Mouse (Mus musculus): ENCODE results near the gene Il34. TPM values are rescaled to one million over a fixed set of nuclear protein-coding genes. Genes with fewer than 3 reads are reported as not detected.

Il34 gene
- polyA plus RNA-seq, 1 experiment = 2.0 TPM

DNA sequence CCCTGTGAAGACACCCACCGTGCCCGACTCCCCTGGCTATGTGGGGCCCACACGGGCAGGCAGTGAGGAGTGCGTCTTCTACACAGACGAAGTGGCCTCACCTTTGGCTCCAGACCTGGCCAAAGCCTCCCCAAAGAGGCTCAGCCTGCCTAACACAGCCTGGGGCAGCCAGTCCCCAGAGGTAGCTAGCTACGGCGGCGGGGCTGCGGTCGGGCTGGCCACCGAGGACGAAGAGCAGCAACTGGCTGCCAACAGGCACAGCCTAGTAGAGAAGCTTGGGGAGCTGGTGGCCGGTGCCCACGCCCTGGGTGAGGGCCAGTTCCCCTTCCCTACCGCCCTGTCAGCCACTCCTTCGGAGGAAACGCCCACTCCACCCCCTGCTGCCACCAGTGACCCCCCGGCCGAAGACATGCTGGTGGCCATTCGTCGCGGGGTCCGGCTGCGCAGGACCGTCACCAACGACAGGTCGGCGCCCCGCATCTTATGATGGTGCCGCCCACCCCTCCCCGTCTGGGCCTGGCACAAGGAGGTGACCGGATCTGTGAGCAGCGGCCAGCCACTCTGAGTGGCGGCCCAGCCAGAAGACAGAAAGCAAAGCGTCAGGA is 67.0 kb downstream of the Il34 start:
- TF ChIP-seq POLR2A (IDR thresholded peaks at IDR 0.05; ENCODE audit: control insufficient read depth, low read depth, low read length) (no peak), CTCF (IDR thresholded peaks at IDR 0.05; ENCODE audit: control insufficient read depth, insufficient read depth, insufficient replicate concordance, low read depth, low read length) (no peak)
- H3K36me3 ChIP-seq (ENCODE audit: control insufficient read depth, insufficient read depth, low read length) = no peaks in the 10 kb centered on the region
- no peak overlapping the region for H3K4me3 ChIP-seq (ENCODE audit: control insufficient read depth, low read depth, low read length)
- no peaks in the 10 kb centered on the region for H3K27me3 ChIP-seq (ENCODE audit: control insufficient read depth, insufficient read depth, low read length)
- H3K27ac ChIP-seq (ENCODE audit: control insufficient read depth, insufficient read depth, low read depth, low read length) = no peak overlapping the region
- H3K4me1 ChIP-seq (ENCODE audit: control insufficient read depth, insufficient read depth, low read length) = no peaks in the 10 kb centered on the region; the same call in 1 of the 2 replicates

DNA sequence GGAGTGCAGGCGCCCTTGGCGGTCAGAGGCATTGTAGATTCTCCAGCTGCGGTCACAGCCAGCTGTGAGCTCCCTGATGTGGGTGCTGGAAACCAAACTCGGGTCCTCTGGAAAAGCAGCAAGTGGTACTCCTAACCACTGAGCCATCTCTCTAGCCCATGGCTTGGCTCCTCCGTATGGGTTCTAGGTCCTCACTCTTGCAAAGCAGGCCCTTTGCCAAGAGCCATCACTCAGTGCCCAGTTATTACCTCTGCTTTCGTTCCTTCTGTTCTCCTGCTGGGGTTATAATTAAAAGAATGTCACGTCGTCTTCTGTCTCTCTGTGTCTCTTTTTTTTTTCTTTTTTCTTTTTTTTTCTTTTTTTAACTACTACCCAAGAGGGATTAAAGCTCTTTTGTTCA is 72.7 kb downstream of the Il34 start:
- H3K27ac ChIP-seq (ENCODE audit: control insufficient read depth, insufficient read depth, low read depth, low read length) = no peak overlapping the region
- H3K4me1 ChIP-seq (ENCODE audit: control insufficient read depth, insufficient read depth, low read length) = no peaks in the 10 kb centered on the region; the same call in 1 of the 2 replicates
- no peak overlapping the region for H3K4me3 ChIP-seq (ENCODE audit: control insufficient read depth, low read depth, low read length)
- no peaks in the 10 kb centered on the region for H3K27me3 ChIP-seq (ENCODE audit: control insufficient read depth, insufficient read depth, low read length)
- no peaks in the 10 kb centered on the region for H3K36me3 ChIP-seq (ENCODE audit: control insufficient read depth, insufficient read depth, low read length)
- TF ChIP-seq CTCF (IDR thresholded peaks at IDR 0.05; ENCODE audit: control insufficient read depth, insufficient read depth, insufficient replicate concordance, low read depth, low read length) = no peak
- TF ChIP-seq POLR2A (IDR thresholded peaks at IDR 0.05; ENCODE audit: control insufficient read depth, low read depth, low read length) = no peak

DNA sequence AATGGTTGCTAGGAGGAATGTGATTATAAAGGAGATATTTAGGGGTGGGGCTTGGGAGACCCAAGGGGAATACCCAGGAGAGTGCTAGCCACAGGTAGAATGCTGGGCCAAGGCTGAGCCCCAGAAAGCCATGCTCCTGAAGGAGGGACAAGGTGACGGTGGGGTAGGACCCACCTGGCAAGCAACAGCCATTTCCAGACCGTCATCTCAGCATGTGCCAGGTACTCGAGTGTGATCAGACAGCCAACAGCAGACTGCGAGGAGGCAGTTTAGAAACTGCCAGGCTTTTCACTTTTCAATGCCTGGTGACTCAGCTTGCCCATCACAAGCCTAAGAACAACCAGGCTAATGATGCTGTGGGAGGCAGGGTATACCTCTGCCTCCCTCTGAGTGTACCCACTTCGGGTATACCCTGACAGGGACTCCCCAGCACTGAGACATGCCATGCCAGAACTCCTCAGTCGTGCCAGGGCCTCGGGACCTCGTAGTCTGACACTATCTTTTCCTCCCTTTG is 74.3 kb downstream of the Il34 start:
- Histone ChIP-seq H3K27me3 (ENCODE audit: control insufficient read depth, insufficient read depth, low read length) (no peaks in the 10 kb centered on the region), H3K36me3 (ENCODE audit: control insufficient read depth, insufficient read depth, low read length) (no peaks in the 10 kb centered on the region), H3K27ac (ENCODE audit: control insufficient read depth, insufficient read depth, low read depth, low read length) (no peak overlapping the region), H3K4me3 (ENCODE audit: control insufficient read depth, low read depth, low read length) (no peak overlapping the region), H3K4me1 (ENCODE audit: control insufficient read depth, insufficient read depth, low read length) (peaks cover 8% of the 10 kb centered on the region)
- no peak for TF ChIP-seq CTCF (IDR thresholded peaks at IDR 0.05; ENCODE audit: control insufficient read depth, insufficient read depth, insufficient replicate concordance, low read depth, low read length)
- no peak for TF ChIP-seq POLR2A (IDR thresholded peaks at IDR 0.05; ENCODE audit: control insufficient read depth, low read depth, low read length)

DNA sequence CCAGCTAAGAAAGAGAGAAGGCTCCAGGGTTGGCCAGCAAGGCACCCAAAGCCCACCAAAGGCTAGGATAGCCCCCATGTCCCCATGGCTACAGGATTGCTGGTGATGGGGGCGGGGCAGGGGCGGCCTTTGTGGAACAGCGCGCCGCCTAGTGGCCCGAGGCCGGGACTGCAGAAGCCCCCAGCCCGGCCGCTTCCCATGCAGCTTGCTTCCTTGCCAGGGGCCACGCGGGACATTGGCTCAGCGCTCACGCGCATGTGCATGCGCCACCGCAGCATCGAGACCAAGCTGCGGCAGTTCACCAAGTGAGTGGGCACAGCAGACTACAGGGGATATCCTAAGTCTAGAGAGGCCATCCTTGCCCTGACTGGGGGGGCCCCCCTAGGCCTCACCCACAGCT is 78.8 kb downstream of the Il34 start:
- Histone ChIP-seq H3K27me3 (ENCODE audit: control insufficient read depth, insufficient read depth, low read length) (no peaks in the 10 kb centered on the region), H3K27ac (ENCODE audit: control insufficient read depth, insufficient read depth, low read depth, low read length) (no peak overlapping the region), H3K4me3 (ENCODE audit: control insufficient read depth, low read depth, low read length) (peak overlapping the region; percentile 21; the same call in 1 of the 2 replicates), H3K4me1 (ENCODE audit: control insufficient read depth, insufficient read depth, low read length) (peaks cover 10% of the 10 kb centered on the region), H3K36me3 (ENCODE audit: control insufficient read depth, insufficient read depth, low read length) (no peaks in the 10 kb centered on the region)
- TF ChIP-seq POLR2A (IDR thresholded peaks at IDR 0.05; ENCODE audit: control insufficient read depth, low read depth, low read length) = no peak
- TF ChIP-seq CTCF (IDR thresholded peaks at IDR 0.05; ENCODE audit: control insufficient read depth, insufficient read depth, insufficient replicate concordance, low read depth, low read length) = peak; percentile 82

DNA sequence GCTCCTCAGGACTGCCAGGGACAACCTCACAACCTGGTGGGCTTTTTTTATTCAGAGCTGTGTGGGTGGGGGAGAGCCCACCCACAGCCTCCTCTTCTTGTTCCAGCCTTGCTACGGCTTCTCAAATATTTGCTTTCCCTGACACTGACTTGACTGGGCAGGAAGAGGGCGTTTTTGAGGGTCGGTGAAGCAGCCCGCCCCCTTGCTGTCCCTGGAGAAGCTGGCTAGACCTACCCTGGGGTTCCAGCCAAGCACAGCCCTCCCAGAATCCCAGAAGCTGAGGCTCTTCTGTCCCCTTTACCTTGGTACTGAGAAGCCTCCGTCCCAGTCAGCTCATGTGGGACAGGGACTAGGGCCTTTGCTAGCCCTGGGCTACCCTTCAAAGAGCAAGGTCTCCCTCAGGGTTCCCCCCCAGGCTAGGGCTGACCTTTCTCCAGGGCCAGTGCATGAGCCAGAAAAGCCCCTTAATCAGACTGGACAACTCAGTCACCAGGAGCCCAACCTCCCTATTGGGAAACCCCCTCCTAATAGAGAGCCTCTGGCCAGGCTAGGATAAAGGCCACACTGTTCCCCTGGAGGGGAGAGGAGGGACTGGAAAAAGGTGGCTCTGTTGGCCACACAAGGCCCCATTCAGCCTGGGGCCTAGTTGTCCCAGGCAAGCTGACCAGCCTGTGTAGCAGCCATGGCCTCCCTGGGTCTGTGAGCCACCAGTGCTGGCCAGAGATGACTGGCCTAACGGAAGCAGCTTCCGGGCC is 80.5 kb downstream of the Il34 start:
- peaks cover 20% of the 10 kb centered on the region for H3K4me1 ChIP-seq (ENCODE audit: control insufficient read depth, insufficient read depth, low read length)
- no peak overlapping the region for H3K4me3 ChIP-seq (ENCODE audit: control insufficient read depth, low read depth, low read length)
- TF ChIP-seq POLR2A (IDR thresholded peaks at IDR 0.05; ENCODE audit: control insufficient read depth, low read depth, low read length) (no peak), CTCF (IDR thresholded peaks at IDR 0.05; ENCODE audit: control insufficient read depth, insufficient read depth, insufficient replicate concordance, low read depth, low read length) (no peak)
- H3K36me3 ChIP-seq (ENCODE audit: control insufficient read depth, insufficient read depth, low read length) = no peaks in the 10 kb centered on the region
- H3K27me3 ChIP-seq (ENCODE audit: control insufficient read depth, insufficient read depth, low read length) = no peaks in the 10 kb centered on the region
- no peak overlapping the region for H3K27ac ChIP-seq (ENCODE audit: control insufficient read depth, insufficient read depth, low read depth, low read length)

DNA sequence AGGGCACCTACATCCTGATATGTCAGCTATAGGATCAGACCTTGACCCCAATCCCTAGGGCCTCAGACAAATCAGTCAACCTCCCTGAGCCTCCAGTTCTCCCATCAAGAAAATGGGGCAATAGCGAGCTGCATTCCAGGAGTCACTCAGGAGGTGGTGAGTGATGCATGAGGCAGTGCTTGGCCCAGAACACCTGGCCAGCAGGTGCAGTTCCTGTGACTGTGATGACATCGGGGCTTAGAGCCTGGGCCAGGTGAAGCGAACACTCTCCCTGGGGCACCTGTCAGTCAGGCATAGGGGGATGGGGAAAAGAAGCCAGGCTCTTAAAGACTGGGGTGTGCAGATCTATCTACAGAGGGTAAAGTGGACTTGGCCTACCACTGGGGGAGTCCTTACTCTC is 81.2 kb downstream of the Il34 start:
- Histone ChIP-seq H3K36me3 (ENCODE audit: control insufficient read depth, insufficient read depth, low read length) (no peaks in the 10 kb centered on the region), H3K27ac (ENCODE audit: control insufficient read depth, insufficient read depth, low read depth, low read length) (no peak overlapping the region), H3K4me1 (ENCODE audit: control insufficient read depth, insufficient read depth, low read length) (peaks cover 20% of the 10 kb centered on the region), H3K4me3 (ENCODE audit: control insufficient read depth, low read depth, low read length) (no peak overlapping the region), H3K27me3 (ENCODE audit: control insufficient read depth, insufficient read depth, low read length) (no peaks in the 10 kb centered on the region)
- TF ChIP-seq POLR2A (IDR thresholded peaks at IDR 0.05; ENCODE audit: control insufficient read depth, low read depth, low read length) = no peak
- no peak for TF ChIP-seq CTCF (IDR thresholded peaks at IDR 0.05; ENCODE audit: control insufficient read depth, insufficient read depth, insufficient replicate concordance, low read depth, low read length)

DNA sequence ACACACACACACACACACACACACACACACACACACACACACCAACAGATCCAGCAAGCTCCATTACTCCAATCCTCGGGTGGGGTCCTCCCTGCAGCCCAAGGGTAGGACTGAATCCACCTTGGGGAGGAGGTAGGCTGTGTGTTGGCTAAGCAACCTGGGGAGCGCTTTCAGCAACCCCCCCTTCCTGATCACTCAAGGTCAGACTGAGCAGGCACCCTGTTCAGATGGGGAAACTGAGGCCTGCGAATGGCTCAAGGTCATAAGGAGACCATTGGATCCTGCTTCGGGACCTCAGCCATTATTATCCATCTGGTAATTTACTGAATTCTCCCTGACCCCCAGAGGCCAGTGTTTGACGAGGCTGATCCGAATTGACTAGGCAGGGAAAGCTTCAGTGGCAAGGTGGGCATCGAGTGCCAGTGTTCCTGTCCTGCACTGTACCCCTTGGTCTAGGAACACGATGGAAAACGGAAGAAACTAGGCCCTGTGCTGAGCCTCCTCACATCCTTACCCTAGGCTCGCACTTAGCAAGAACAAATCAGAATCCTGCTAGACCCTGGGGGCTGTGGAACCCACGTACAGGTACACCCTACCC is 83.2 kb downstream of the Il34 start:
- Histone ChIP-seq H3K4me3 (ENCODE audit: control insufficient read depth, low read depth, low read length) (no peak overlapping the region; the same call in 1 of the 2 replicates), H3K27ac (ENCODE audit: control insufficient read depth, insufficient read depth, low read depth, low read length) (0 out of 2 replicates have a peak overlapping the region, but pooled peaks have one; percentile 5), H3K36me3 (ENCODE audit: control insufficient read depth, insufficient read depth, low read length) (no peaks in the 10 kb centered on the region), H3K4me1 (ENCODE audit: control insufficient read depth, insufficient read depth, low read length) (peaks cover 20% of the 10 kb centered on the region), H3K27me3 (ENCODE audit: control insufficient read depth, insufficient read depth, low read length) (no peaks in the 10 kb centered on the region)
- TF ChIP-seq CTCF (IDR thresholded peaks at IDR 0.05; ENCODE audit: control insufficient read depth, insufficient read depth, insufficient replicate concordance, low read depth, low read length) (no peak), POLR2A (IDR thresholded peaks at IDR 0.05; ENCODE audit: control insufficient read depth, low read depth, low read length) (no peak)
